Mouse (Mus musculus) ZHBTc4 (cell line): ENCODE data around the gene Henmt1.

ENCODE experiments used
- DNase-seq: peaks from one replicate; pipeline ENCODE4 v3.0.0-alpha.2; 2011; ENCODE audit warnings: low read depth, low spot score

The Henmt1 gene

DNA sequence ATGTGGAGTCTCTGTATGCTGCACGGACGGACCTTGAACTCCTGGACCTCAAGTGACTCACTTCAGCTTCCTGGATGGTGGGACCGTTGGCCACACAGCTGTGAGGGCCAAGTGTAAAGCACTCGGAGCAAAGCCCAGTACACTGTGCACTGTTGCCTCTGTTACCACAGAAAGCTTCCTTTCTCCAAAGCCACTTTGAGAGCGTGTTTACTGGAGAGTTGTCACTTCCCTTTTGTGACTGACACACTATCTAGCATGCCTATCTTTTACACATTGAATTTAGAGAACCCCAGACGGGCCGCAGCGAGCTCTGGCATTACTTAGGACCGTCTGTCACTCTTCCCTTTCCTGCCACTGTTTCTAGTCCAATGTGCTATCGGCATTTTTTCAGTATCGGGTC lies 57.6 kb downstream of the Henmt1 start:
- no peak for DNase-seq

DNA sequence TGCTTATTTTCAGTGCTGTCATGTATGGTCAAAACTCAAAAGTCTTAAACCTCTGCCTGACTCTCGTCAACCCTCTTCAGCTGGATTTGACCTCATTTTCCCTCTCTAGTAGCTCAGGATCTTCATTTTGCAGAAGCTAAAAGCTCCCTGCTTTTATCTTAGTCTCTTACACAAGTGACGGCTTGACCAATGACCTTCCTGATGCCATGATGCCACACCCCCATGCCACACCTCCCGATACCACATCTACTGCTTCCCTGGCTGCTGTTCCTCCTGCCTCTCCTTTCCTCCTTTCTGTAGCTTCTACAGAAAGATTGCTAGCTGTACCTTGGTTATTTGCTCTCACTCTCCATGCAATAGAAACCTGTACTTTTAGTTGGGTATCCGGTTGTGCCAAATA lies 58.1 kb downstream of the Henmt1 start:
- DNase-seq = no peak

DNA sequence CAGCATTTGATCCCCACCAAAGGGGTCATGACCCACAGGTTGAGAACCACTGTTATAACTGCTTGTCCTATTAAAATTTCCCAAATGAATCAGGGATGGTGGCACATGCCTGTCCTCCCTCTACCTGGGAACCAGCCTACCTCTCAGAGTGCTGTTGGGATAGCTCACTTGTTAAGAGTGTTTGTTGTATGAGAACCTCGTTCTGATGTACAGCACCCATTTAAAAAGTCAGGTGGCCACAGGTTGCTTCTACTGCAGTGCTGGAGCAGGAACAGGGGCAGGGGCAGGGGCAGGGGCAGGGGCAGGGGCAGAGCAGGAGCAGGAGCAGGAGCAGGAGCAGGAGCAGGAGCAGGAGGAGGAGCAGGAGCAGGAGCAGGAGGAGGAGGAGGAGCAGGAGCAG lies 59.5 kb downstream of the Henmt1 start:
- no peak for DNase-seq

DNA sequence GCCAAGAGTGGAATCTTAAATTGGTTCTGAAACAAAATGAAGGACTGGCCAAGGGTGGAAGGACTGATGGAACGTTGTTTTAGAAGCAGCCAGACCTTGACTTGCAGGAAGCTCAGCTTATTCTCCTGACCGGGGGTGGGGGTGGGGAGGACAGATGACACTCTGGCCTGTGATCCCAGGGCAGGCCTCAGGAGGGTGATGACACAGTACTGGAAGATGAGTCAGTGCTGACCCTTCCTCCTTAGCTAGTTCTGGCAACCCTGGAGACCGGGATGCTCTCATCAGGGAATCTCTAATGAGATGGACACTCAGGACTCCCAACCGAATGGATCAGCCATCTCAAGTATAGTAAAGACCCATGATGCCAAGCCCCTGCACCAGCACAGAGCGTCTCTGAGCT lies 66.1 kb downstream of the Henmt1 start:
- no peak for DNase-seq

DNA sequence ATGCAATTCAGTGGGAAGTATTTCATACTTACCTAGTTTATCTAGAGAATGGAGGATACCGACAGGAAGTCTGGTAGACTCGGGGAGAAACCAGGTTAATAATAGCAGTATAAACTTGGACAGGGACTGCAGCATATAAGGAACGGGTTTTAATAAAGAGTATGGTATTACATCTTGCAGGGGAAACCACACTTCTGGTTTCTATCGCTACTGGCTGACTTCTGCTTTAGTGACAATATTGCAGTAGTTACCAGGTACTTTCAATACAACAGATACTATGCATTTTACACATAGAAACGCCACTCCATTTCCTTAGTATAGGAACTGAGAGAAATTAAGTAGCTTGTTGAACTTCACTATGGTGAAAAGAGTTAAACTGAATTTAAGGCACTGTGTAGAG lies 68.5 kb downstream of the Henmt1 start:
- DNase-seq = no peak
